Mouse (Mus musculus) G1E (cell line): ENCODE measurements around the gene Rtn4rl1.

Source experiments
- CTCF ChIP-seq: IDR thresholded peaks from 2 replicates; pipeline ENCODE4 v1.5.1; 2012; ENCODE audit warnings: low read depth, low read length, inconsistent platforms, mixed read lengths
- GATA1 ChIP-seq: IDR thresholded peaks from 2 replicates; pipeline ENCODE4 v1.6.1; 2012; ENCODE audit warnings: borderline replicate concordance, low read length, inconsistent platforms, mixed read lengths
- TAL1 ChIP-seq: conservative IDR thresholded peaks from 2 replicates; pipeline ENCODE4 v1.6.1; 2012; ENCODE audit warnings: low read depth, low read length, inconsistent platforms, mixed read lengths

DNA sequence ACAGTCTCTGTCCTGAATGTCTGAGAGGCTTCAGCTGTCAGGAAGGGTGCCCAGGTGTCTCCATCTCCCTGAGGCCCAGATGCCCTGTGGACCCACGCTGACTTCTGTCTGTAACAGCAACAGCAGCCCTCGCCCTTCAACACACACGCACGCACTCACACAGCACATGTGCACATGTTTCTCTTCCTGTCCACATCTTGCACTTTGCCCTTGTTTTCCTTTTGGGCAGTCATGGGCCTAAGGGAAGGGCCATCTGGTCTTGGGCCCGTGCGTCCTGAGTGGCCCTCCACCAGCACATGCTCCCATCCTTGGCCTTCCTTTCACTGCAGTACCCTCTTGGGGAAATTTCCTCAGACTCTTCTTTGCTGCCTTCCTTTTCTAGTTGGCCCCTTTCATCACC lies 30.2 kb upstream of the Rtn4rl1 start:
- TF ChIP-seq CTCF (no peak), TAL1 (no peak), GATA1 (no peak)
